Mouse (Mus musculus) liver, adult 2 months (tissue): ENCODE data around the gene Sirt1. TPM values are rescaled to one million over a fixed set of nuclear protein-coding genes. Genes with fewer than 3 reads are reported as not detected.

Experiments
- DNase-seq: peaks from one replicate; pipeline ENCODE4 v3.0.0-alpha.2; 2011; ENCODE audit warnings: low read depth, low spot score; ENCODE audit errors: extremely low read depth
- H3K27ac ChIP-seq: fragments of 200-500 bp; replicated peaks from 2 replicates; pipeline ENCODE4 v1.5.1; 2012; ENCODE audit warnings: low read depth, mild to moderate bottlenecking, control low read depth, inconsistent platforms, low read length; ENCODE audit not compliant: insufficient read depth
- H3K27me3 ChIP-seq: fragments of 200-500 bp; 2 replicates; pipeline ENCODE4 v1.6.1; 2012; ENCODE audit warnings: mild to moderate bottlenecking, moderate library complexity, low read length, inconsistent platforms; ENCODE audit not compliant: control insufficient read depth, insufficient read depth
- H3K36me3 ChIP-seq: fragments of 200-500 bp; 2 replicates; pipeline ENCODE4 v1.6.1; 2012; ENCODE audit warnings: low read length, inconsistent platforms; ENCODE audit not compliant: control insufficient read depth, insufficient read depth
- H3K4me1 ChIP-seq: fragments of 200-500 bp; 2 replicates; pipeline ENCODE4 v1.6.1; 2011; ENCODE audit warnings: low read length; ENCODE audit not compliant: control insufficient read depth, insufficient read depth
- H3K4me3 ChIP-seq: fragments of 200-500 bp; 2 replicates; pipeline ENCODE4 v1.5.1; 2011; ENCODE audit warnings: low read depth, mild to moderate bottlenecking, control low read depth, low read length, moderate library complexity; ENCODE audit not compliant: insufficient read depth
- H3K79me2 ChIP-seq: fragments of 200-500 bp; 2 replicates; pipeline ENCODE4 v1.6.1; 2012; ENCODE audit warnings: inconsistent platforms, mild to moderate bottlenecking, low read length, moderate library complexity; ENCODE audit not compliant: control insufficient read depth, insufficient read depth
- H3K9ac ChIP-seq: fragments of 200-500 bp; 2 replicates; pipeline ENCODE4 v1.6.1; 2012; ENCODE audit warnings: low read depth, mild to moderate bottlenecking, control low read depth, inconsistent platforms, low read length
- CTCF ChIP-seq: fragments of 200-500 bp; IDR thresholded peaks from 2 replicates; pipeline ENCODE4 v1.5.1; 2011; ENCODE audit warnings: low read depth, low read length, control low read depth
- POLR2A ChIP-seq: fragments of 200-500 bp; IDR thresholded peaks from 2 replicates; pipeline ENCODE4 v1.6.1; 2011; ENCODE audit warnings: low read length, control low read depth; ENCODE audit not compliant: insufficient read depth; ENCODE audit errors: extremely low read depth
- WGBS: fragments of 180-500 bp; shearing (Covaris S2); methylation state at CpG from one replicate; pipeline ENCODE4 v1.1.7; 2018; 5-methylcytosine and 5-hydroxymethylcytosine counted together
- polyA plus RNA-seq: library from polyadenylated mRNA; depleted of rRNA; stranded (reverse); fragments of >200 nt; gene quantifications from 2 replicates; pipeline ENCODE4 v1.2.3, GENCODE M21; 2012
- total RNA-seq: library from RNA; depleted of rRNA; stranded (reverse); fragments of >200 nt; gene quantifications from 2 replicates; pipeline ENCODE4 v1.2.3, GENCODE M21; 2014

The Sirt1 gene
- total and polyA plus RNA-seq, 2 experiments = 1.5 to 9.6 TPM

DNA sequence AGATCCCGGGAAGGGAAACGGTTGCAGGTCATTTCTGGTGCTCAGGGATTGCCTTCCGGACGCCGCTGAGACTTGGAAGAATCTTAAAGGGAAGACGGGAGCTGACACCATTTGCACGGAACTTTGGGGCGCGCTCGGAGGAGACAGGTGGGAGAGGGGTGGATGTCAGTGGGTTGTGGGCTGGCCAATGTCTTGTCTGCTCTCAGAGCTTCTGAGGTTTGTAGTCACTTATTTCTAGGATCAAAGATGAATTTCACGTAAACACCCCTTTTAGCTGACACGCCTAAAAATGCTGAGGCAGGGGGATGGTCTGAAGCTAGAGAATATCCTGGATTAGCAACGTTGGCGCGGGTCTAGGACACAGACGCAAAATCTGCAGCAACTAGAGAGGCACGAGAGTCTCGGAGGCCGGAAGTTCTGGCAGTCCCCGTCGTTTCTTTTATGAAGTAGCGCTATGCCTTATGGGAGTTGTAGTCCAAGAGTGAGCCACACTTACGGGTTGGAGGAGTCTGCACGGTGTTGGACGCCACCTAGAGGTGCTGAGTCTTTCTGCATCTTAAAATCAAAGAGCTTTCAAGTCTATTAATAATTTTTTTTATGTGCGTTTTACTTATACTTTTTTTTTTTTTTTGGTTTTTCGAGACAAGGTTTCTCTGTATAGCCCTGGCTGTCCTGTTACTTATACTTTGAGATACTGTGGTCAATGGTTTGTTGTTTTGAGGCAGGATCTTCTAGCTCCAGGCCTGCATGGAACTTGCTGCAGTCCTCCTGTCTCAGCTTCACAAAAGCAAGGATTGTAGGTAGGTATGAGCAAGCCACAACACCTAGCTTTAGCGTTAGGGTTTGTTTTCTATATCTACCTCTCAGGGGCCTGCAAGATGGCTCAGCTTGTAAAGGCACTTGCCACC, 1.1 kb upstream of the Sirt1 start, which contains the start of gene Dnajc12:
TSS of gene Dnajc12 (plus strand) at position 72 of the 908 bp plus-strand sequence.
- H3K36me3 ChIP-seq = no peaks in the 10 kb centered on the region
- H3K4me3 ChIP-seq = peak within 1 kb of the TSS; percentile 63
- WGBS = under 1% methylated on average over 28 of the region's 28 CpGs
- peak; percentile 96 for DNase-seq
- no peaks in the 10 kb centered on the region for H3K79me2 ChIP-seq
- peaks cover 2% of the 10 kb centered on the region; the same call in 1 of the 2 replicates for H3K4me1 ChIP-seq
- peak within 1 kb of the TSS; percentile 73 for H3K9ac ChIP-seq
- H3K27me3 ChIP-seq = no peaks in the 10 kb centered on the region
- peak; percentile 70; the same call in 1 of the 2 replicates for TF ChIP-seq POLR2A
- peak; percentile 68 for TF ChIP-seq CTCF
- H3K27ac ChIP-seq = peak within 1 kb of the TSS; percentile 41

DNA sequence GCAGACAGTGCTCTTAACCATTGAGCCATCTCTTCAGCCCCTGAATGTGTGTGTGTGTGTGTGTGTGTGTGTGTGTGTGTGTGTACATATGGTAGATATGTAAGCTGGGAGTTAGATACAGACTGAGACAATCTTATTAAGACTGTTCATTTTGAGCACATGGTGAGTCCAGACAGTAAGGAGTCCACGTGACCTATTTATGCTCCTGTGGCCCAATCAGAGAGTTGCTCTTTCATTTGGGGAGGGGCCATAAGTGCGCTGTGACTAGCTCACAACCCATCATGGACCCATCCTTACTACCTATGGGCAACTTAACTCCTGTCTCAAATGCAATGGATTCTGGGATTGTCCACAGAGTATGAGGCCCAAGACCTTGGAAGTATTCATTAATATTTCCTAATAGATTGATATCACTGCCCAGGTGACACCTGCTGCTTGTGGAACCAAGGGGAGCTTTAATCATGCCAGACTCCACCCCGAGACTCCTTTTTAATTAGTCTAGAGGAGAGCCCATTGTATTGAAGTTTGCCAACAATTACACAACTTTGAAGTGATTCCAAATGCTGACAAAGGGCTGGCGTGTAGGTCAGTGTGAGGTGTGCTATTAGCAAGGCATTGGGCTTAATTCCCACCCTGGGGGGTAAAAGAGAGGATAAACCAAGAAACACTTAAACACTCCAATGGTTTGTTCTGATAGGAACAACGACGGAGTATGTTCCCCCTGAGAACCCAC, 2.4 kb downstream of the Sirt1 start:
- peak; percentile 61 for DNase-seq
- TF ChIP-seq CTCF (no peak), POLR2A (no peak)
- 55% methylated on average over 6 of the region's 6 CpGs for WGBS

GRCm38 (mm10) chr10:63377468-63377867, 4.0 kb downstream of the Sirt1 start:
- peak; percentile 62 for DNase-seq
- Histone ChIP-seq H3K27me3 (no peaks in the 10 kb centered on the region), H3K9ac (no peak overlapping the region), H3K36me3 (no peaks in the 10 kb centered on the region), H3K4me1 (peaks cover 2% of the 10 kb centered on the region; the same call in 1 of the 2 replicates), H3K27ac (no peak overlapping the region), H3K79me2 (no peaks in the 10 kb centered on the region), H3K4me3 (no peak overlapping the region)
- 18% methylated on average over 9 of the region's 9 CpGs for WGBS
- no peak for TF ChIP-seq POLR2A
- peak; percentile 46; the same call in 1 of the 2 replicates for TF ChIP-seq CTCF

More for the DNA sequence above, 2.4 kb downstream of the Sirt1 start:
- Histone ChIP-seq H3K9ac (no peak overlapping the region), H3K27me3 (no peaks in the 10 kb centered on the region), H3K36me3 (no peaks in the 10 kb centered on the region), H3K4me3 (no peak overlapping the region), H3K79me2 (no peaks in the 10 kb centered on the region), H3K27ac (no peak overlapping the region), H3K4me1 (peaks cover 2% of the 10 kb centered on the region; the same call in 1 of the 2 replicates)

DNA sequence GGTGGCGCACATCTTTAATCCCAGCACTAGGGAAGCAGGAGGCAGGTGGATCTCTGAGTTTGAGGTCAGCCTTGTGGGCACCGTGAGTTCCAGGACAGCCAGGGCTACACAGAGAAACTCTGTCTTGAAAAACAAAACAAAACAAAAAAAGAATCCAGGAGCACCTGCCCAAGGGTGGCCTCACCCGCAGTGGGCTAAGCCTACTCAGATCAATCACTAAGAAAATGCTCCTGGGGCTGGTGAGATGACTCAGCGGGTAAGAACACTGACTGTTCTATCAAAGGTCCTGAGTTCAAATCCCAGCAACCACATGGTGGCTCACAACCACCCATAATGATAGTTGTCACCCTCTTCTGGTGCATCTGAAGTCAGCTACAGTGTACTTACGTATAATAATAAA, 5.2 kb downstream of the Sirt1 start:
- Histone ChIP-seq H3K36me3 (no peaks in the 10 kb centered on the region), H3K27me3 (no peaks in the 10 kb centered on the region), H3K4me3 (no peak overlapping the region), H3K4me1 (no peaks in the 10 kb centered on the region), H3K9ac (no peak overlapping the region), H3K27ac (no peak overlapping the region), H3K79me2 (no peaks in the 10 kb centered on the region)
- no peak for DNase-seq
- WGBS = 90% methylated on average over 5 of the region's 5 CpGs
- no peak for TF ChIP-seq POLR2A

DNA sequence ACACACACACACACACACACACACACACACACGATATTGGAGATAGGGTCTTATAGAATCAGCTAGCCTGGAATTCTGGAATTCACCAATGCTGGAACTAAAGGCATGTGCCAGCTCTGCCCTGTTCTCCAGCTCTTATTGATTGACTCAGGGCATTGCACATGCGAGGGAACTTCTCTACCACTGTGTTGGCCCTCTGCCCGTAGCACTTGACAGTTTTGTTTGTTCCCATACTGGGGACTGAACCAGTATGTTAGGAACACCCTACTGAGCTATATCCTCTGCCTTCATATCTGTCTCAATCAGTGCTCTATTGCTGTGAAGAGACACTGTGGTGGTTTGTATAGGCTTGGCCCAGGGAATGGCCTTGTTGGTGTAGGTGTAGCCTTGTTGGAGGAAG, 13.5 kb downstream of the Sirt1 start:
- Histone ChIP-seq H3K36me3 (no peaks in the 10 kb centered on the region), H3K4me3 (no peak overlapping the region), H3K27me3 (no peaks in the 10 kb centered on the region), H3K27ac (no peak overlapping the region), H3K79me2 (no peaks in the 10 kb centered on the region), H3K4me1 (peaks cover 8% of the 10 kb centered on the region), H3K9ac (no peak overlapping the region)
- peak; percentile 92 for DNase-seq
- TF ChIP-seq CTCF (no peak), POLR2A (no peak)
- 15% methylated on average over 3 of the region's 3 CpGs for WGBS
